Mouse (Mus musculus) forebrain, embryonic 15.5 days (tissue): ENCODE data around the gene Nrf1. TPM values are rescaled to one million over a fixed set of nuclear protein-coding genes. Genes with fewer than 3 reads are reported as not detected.

Source experiments
- ATAC-seq: fragments of 200-750 bp; cut with Nextera tagmentation; replicated peaks from 2 replicates; pipeline ENCODE4 v1.8.0; 2017; ENCODE audit warnings: mild to moderate bottlenecking, moderate TSS enrichment, moderate library complexity
- H3K27ac ChIP-seq: fragments of 300-500 bp; sonication (generic); replicated peaks from 2 replicates; pipeline ENCODE4 v1.5.1; 2015; ENCODE audit warnings: mild to moderate bottlenecking, inconsistent platforms
- H3K27me3 ChIP-seq: fragments of 300-500 bp; sonication (generic); 2 replicates; pipeline ENCODE4 v1.6.1; 2015; ENCODE audit warnings: inconsistent platforms
- H3K36me3 ChIP-seq: fragments of 300-500 bp; sonication (generic); 2 replicates; pipeline ENCODE4 v1.6.1; 2015; ENCODE audit warnings: mild to moderate bottlenecking, inconsistent platforms
- H3K4me1 ChIP-seq: fragments of 300-500 bp; sonication (generic); 2 replicates; pipeline ENCODE4 v1.6.1; 2015; ENCODE audit warnings: inconsistent platforms
- H3K4me2 ChIP-seq: fragments of 300-500 bp; sonication (generic); replicated peaks from 2 replicates; pipeline ENCODE4 v1.6.1; 2015; ENCODE audit warnings: mild to moderate bottlenecking, inconsistent platforms
- H3K4me3 ChIP-seq: fragments of 300-500 bp; sonication (generic); 2 replicates; pipeline ENCODE4 v1.5.1; 2015; ENCODE audit warnings: mild to moderate bottlenecking, inconsistent platforms
- H3K9ac ChIP-seq: fragments of 300-500 bp; sonication (generic); replicated peaks from 2 replicates; pipeline ENCODE4 v1.6.1; 2015; ENCODE audit warnings: mild to moderate bottlenecking, inconsistent platforms
- H3K9me3 ChIP-seq: fragments of 300-500 bp; sonication (generic); 2 replicates; pipeline ENCODE4 v1.6.1; 2016; ENCODE audit warnings: inconsistent platforms
- WGBS: fragments of 180-500 bp; shearing (Covaris S2); methylation state at CpG from one replicate; pipeline ENCODE4 v1.1.7; 2015; ENCODE audit warnings: mixed read lengths; 5-methylcytosine and 5-hydroxymethylcytosine counted together
- microRNA counts: library from miRNA; unstranded; fragments of <30 nt; microRNA quantifications from one replicate; lab custom pipeline; 2016
- microRNA-seq: library from miRNA; unstranded; fragments of <30 nt; microRNA quantifications from one replicate; pipeline ENCODE4, GENCODE M21; 2016
- polyA plus RNA-seq: library from polyadenylated mRNA; unstranded; fragments of >200 nt; fragmentation: Nextera tagmentation; extraction: Ambion mirVana; gene quantifications from 2 replicates; pipeline ENCODE4 v1.2.1, GENCODE M21; 2015

Gene Nrf1
- polyA plus RNA-seq, 1 experiment from 2014 or later, result 59.6 TPM

- Histone ChIP-seq H3K4me2 (no peak overlapping the region), H3K9ac (no peak overlapping the region), H3K9me3 (no peaks in the 10 kb centered on the region), H3K36me3 (no peaks in the 10 kb centered on the region), H3K4me1 (peaks cover 3% of the 10 kb centered on the region; the same call in 1 of the 2 replicates), H3K4me3 (no peak overlapping the region), H3K27me3 (peaks cover 33% of the 10 kb centered on the region), H3K27ac (no peak overlapping the region)
- ATAC-seq, result no peak
- 81% methylated on average over 4 of the region's 4 CpGs for WGBS
These were observed 135.8 kb downstream of the Nrf1 start for GRCm38 (mm10) chr6:30183624-30184023.

GRCm38 (mm10) chr6:30195656-30196055 lies 147.9 kb downstream of the Nrf1 start:
- Histone ChIP-seq H3K4me1 (no peaks in the 10 kb centered on the region), H3K4me2 (no peak overlapping the region), H3K27ac (no peak overlapping the region), H3K36me3 (no peaks in the 10 kb centered on the region), H3K27me3 (no peaks in the 10 kb centered on the region), H3K9me3 (no peaks in the 10 kb centered on the region), H3K4me3 (no peak overlapping the region), H3K9ac (no peak overlapping the region)
- ATAC-seq, result no peak
- 88% methylated on average over 11 of the region's 11 CpGs for WGBS

- Histone ChIP-seq H3K4me1 (no peaks in the 10 kb centered on the region), H3K36me3 (no peaks in the 10 kb centered on the region), H3K27ac (no peak overlapping the region), H3K27me3 (no peaks in the 10 kb centered on the region), H3K9me3 (no peaks in the 10 kb centered on the region), H3K4me2 (no peak overlapping the region), H3K4me3 (no peak overlapping the region), H3K9ac (no peak overlapping the region)
- WGBS, result 78% methylated on average over 8 of the region's 8 CpGs
- no peak for ATAC-seq
These were observed 148.4 kb downstream of the Nrf1 start for GRCm38 (mm10) chr6:30196143-30196542.

MicroRNAs within 50 kb of the gene (microRNA counts, 519-probe panel; counts per million panel counts)
- microRNA mmu-miR-182 (lab: Ali Mortazavi, UCI) (not detected), microRNA mmu-miR-183 (lab: Ali Mortazavi, UCI) (not detected), microRNA mmu-miR-96 (lab: Ali Mortazavi, UCI) (2,204 counts per million, percentile 37 among the panel's probes with 10 or more counts)

Small RNAs within 50 kb of the gene (microRNA-seq; reads per million reads assigned to microRNA genes)
- gene Mir182, result 111 reads per million, percentile 55 among the genes with 10 or more reads in this experiment
- gene Mir183, result 92.5 reads per million, percentile 53 among the genes with 10 or more reads in this experiment
- gene Mir96, result 25.3 reads per million, percentile 34 among the genes with 10 or more reads in this experiment

Other genes starting within 250 kb of the Nrf1 start
- 2.4 and 3.0 TPM in 2 replicates for gene Strip2, start 131.0 kb upstream of the Nrf1 start, polyA plus RNA-seq